Mouse (Mus musculus): ENCODE results near the gene Defb33.

The Defb33 gene

GRCm38 (mm10) chr8:20892369-20892768, at the start of gene Defb33:
Gene Defb33, plus strand, starts transcription at chr8:20892669.
- DNase-seq (ENCODE audit: low spot score in 2 of 2) = no peak

DNA sequence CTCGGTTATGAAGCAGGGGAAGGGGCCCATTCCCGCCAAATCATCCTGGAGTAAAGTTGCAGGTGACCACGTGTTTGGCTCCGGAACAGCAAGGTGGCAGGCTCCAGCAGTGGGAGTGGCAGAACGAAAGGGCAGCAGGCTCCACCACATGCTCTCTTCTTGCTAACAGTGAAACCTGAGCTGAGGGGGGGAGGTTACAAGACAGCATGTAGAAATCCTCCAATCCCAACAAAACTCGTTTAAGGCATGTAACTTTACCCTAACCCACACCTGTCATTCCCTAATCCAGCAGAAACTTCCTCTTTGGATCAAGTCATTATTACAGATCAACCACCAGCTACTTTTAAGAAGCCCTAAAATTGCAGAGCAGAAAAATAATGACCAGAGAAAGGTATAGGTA, 17.9 kb upstream of the Defb33 start:
- DNase-seq (ENCODE audit: low spot score in 2 of 2) = no peak

DNA sequence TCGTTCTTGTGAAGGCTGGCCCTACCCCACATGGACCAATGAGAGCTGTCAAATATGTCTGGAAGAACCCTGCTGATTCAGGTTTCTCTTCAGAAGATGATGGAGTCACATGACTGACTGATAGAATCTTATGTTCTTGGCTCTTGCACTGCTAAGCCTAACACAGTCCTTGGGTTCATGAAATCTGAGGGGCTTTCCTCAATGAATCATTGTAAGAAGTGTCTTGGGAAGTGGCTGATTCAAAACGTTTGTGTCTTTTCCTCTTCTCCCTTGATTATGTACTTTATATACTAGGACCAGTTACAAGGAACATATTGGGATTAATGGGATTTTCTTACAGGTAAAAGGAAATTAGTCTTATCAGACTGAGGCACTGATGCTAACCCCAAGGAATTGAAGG, 10.1 kb downstream of the Defb33 start, which contains the start of gene Gm15056:
Gene Gm15056 (minus strand): TSS at position 101 of the 400 bp plus-strand sequence.
- DNase-seq (ENCODE audit: low spot score in 2 of 2) = no peak

- no peak for DNase-seq (ENCODE audit: low spot score in 2 of 2)
Observed at GRCm38 (mm10) chr8:20907119-20907518, 14.7 kb downstream of the Defb33 start.

- no peak for DNase-seq (ENCODE audit: low spot score in 2 of 2)
Observed at GRCm38 (mm10) chr8:20908256-20908655, 15.8 kb downstream of the Defb33 start.

- no peak for DNase-seq (ENCODE audit: low spot score in 2 of 2)
Observed at GRCm38 (mm10) chr8:20912288-20912687, 19.8 kb downstream of the Defb33 start.

DNA sequence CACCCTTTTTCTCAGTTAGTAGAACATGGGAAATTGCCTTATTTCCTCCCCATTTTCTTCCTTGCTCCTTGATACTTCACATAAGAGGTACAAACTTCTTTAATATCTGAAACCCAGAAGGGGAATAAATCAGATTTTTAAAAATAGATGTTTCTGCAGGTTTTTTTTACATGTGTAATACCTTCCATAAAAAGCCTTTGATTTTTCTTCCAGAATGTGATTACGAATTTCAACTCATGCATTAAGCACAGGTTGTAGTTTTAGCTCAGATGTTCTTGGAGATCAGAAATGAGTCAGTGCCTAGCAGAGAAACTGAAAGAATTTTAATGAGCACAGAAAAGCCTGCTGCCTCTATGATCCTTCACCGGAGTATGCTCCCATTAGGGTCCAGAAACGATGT, 29.5 kb downstream of the Defb33 start, which contains the start of gene Gm6040:
Gene Gm6040 (minus strand): TSS at position 101 of the 400 bp plus-strand sequence.
- no peak for DNase-seq (ENCODE audit: low spot score in 2 of 2)

DNA sequence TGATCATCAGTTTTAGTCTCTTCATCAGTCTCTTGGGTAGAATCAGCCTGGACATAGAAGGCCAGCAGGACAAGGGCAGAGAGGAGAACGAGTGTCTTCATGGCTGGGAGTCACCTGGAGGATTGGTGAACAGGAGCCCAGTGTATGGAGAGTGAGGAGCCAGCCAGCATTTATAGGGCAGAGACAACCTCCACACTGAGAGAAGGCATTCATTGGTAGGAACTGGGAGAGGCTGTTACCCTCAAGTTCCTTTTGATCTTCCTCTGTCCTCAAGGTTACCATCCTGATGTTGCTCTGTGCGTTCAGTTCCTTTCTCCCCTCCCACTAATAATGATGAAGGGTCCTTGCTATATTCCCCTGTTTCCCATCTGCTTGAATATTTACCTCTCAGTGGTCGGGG, 52.1 kb downstream of the Defb33 start, which contains the start of gene AY761185:
Gene AY761185 (minus strand): TSS at position 101 of the 400 bp plus-strand sequence.
- no peak for DNase-seq (ENCODE audit: low spot score in 2 of 2)
